Mouse (Mus musculus) frontal cortex, postnatal 36 days (tissue): ENCODE results near the gene Uchl4.
A peak's percentile ranks its signal among the peaks of the same experiment; 100 is the strongest.

Experiments used
- DNase-seq, 2 experiments: peaks; one replicate each; pipeline ENCODE4 v3.0.0; 2022; ENCODE audit warnings: low spot score in 2 of 2

Gene Uchl4

DNA sequence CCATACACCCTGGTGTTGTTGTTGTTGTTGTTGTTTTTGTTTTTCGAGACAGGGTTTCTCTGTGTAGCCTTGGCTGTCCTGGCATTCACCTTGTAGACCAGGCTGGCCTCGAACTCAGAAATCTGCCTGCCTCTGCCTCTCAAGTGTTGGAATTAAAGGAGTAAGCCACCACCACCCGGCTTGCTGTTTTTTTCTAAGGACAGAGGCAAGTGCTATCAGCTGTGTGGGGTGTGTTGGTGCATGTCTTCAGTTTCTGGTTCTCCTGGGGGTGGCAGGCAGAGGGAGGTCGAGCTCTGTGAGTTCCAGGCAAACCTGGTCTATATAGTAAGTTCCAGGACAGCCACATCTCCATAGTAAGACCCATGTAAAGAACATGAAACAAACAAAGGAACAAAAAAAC lies 39.3 kb downstream of the Uchl4 start:
- no peak for DNase-seq

- no peak for DNase-seq
These were observed 39.9 kb downstream of the Uchl4 start for GRCm38 (mm10) chr9:64274919-64275318.

DNA sequence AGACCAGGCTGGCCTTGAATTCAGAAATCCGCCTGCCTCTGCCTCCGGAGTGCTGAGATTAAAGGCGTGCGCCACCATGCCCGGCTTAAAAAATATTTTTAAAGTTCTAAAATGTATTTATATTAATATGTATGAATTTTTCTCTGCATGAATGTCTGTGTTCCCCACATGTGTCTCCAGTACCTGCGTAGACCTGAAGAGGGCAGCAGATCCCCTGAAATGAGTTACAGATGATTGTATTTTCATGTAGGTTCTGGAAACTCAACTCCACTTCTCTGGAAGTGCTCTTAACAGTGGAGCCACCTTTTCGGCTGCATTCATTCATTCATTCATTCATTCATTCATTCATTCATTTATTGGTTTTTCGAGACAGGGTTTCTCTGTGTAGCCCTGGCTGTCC lies 42.7 kb downstream of the Uchl4 start:
- DNase-seq: peak; percentile 38 to 73

GRCm38 (mm10) chr9:64278665-64279310 lies 43.8 kb downstream of the Uchl4 start:
- no peak for DNase-seq

DNA sequence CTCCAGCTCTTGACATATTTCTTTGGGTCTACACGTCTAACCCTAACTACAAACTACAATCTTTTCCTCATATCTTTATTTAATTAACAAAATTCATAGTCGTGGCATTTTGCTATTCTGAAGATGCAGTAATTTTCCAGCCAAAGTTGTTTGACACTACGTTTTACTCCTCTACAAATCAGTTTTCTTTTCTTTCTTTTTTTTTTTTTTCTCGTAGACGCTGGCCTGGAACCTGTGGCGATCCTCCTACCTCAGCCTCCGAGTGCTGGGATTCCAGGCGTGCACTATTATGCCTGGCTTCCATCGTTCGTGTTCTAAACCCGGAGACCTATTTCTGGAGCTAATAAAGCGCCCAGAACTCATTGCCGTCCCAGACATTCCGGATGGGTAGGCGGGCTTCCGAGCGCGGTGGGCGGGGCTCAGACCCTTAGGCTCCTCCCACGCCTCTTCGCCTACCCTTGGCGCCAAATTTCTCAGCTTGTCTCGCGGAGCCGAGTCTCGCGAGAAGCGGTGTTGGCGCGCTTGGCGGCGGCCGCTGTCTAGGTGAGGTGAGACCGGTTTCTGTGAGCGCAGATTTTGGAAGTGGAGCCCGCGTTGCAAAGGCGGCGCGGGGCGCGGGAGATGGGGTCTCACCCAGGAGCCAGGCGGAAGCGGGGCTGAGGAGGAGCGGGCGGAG lies 46.2 kb downstream of the Uchl4 start, which contains the start of gene Tipin:
TSS of gene Tipin (plus strand) at position 477 of the 676 bp plus-strand sequence.
- DNase-seq: peak; percentile 87 to 94

GRCm38 (mm10) chr9:64281781-64282178 lies 46.8 kb downstream of the Uchl4 start:
- DNase-seq: no peak

DNA sequence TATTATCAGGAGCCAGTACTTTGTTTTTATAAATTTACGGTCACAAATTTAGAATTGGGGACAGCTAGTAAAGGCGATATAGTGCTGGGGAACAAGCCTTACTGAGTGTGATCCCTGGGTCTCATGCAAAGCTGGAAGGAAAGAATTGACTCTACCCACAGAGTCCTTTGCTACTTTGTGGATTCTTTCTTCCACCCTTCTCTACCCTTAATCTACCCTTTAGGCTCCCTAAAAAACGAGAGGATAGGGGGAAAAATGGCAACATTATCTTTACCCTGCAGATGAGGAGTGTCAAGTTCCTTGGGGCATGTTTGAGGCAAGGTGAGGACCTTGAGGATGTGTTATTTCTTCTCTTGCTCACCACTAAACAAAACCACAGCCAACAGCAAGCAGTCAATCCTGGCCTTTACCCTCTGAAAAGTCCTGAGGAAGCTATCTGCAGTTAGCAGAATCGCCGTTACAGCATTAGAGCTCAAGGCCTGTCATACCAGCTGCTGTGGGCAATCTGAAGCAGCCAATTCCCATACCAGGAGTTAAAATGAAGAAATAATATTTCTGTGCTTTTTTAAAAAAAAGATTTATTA lies 47.5 kb downstream of the Uchl4 start:
- no peak for DNase-seq
